ENCODE assay signal across 9 mouse cellular contexts in the genomic region with DNA sequence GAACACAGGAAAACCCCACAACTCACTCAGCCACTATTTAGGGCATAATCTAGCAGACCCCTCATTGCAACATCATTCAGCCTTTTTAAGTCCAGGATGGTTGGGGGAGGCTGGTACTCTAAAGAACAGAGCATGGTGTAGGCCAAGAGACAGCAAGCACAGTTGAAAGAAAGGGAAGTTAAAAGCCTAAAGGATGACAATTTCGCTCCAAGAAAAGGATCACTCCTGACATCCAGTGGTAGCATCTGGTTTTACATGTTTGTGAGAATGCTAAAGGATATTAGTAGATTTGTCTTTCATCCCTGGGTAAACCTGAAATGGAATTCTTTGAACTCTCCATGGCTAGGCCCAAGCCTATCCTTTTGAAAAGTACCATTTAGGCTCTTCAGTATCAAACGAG. TPM values are rescaled to one million over a fixed set of nuclear protein-coding genes. Genes with fewer than 3 reads are reported as not detected.
DNase-seq lines count a peak whose midpoint lies in the region; ATAC-seq lines count a peak whose summit lies in the region.
"Had no signal": no experiment of that assay in that cellular context is flagged by ENCODE, and none has a peak within 500 bp of the region (broad histone marks: within the 10 kb centered on the region; RNA-seq: fewer than 3 reads in every experiment).

No protein-coding gene starts in this region.

- H3K36me3 ChIP-seq in forebrain, embryonic 13.5 days (ENCODE audit: poor library complexity, severe bottlenecking), result no peaks in the 10 kb centered on the region
- no peaks in the 10 kb centered on the region for H3K36me3 ChIP-seq in forebrain, embryonic 10.5 days (replicated peaks)
- H3K36me3 ChIP-seq: midbrain, embryonic 12.5 days had no signal

- no peaks in the 10 kb centered on the region for H3K4me1 ChIP-seq in forebrain, embryonic 13.5 days
- no peaks in the 10 kb centered on the region for H3K4me1 ChIP-seq in forebrain, embryonic 10.5 days
- H3K4me1 ChIP-seq: midbrain, embryonic 12.5 days had no signal

- peak; percentile 55; the same call in 1 of the 2 replicates for ATAC-seq in forebrain, embryonic 13.5 days

- no peaks in the 10 kb centered on the region for H3K27me3 ChIP-seq in forebrain, embryonic 13.5 days
- H3K27me3 ChIP-seq in forebrain, embryonic 10.5 days (ENCODE audit: poor library complexity, severe bottlenecking), result no peaks in the 10 kb centered on the region
- H3K27me3 ChIP-seq: midbrain, embryonic 12.5 days had no signal

- H3K4me2 ChIP-seq in forebrain, embryonic 13.5 days, result no peak overlapping the region
- H3K4me2 ChIP-seq: midbrain, embryonic 12.5 days had no signal

- no peak overlapping the region for H3K9ac ChIP-seq in forebrain, embryonic 13.5 days
- H3K9ac ChIP-seq: midbrain, embryonic 12.5 days had no signal

- no peak for DNase-seq in forebrain, embryonic 10.5 days (ENCODE audit: extremely low spot score, low spot score)
- DNase-seq in testis, postnatal 10 days (ENCODE audit: low spot score), result peak; percentile 50
- DNase-seq in testis, postnatal 14 days (ENCODE audit: low spot score), result no peak
- peak; percentile 35 for DNase-seq in forelimb bud, embryonic 11.5 days (ENCODE audit: low read depth, low spot score)
- DNase-seq in layer of hippocampus, postnatal 14 days (ENCODE audit: low spot score in 2 of 2), result peak; percentile 16 to 58
- peak; percentile 16 for DNase-seq in retina, postnatal 7 days (ENCODE audit: low read depth, low spot score)
- DNase-seq in spleen, postnatal 14 days (ENCODE audit: low spot score in 2 of 2), result no peak

- no peak overlapping the region for H3K4me3 ChIP-seq in forebrain, embryonic 13.5 days
- no peak overlapping the region for H3K4me3 ChIP-seq in forebrain, embryonic 10.5 days
- H3K4me3 ChIP-seq: midbrain, embryonic 12.5 days had no signal

- no peak overlapping the region for H3K27ac ChIP-seq in forebrain, embryonic 13.5 days
- no peak overlapping the region for H3K27ac ChIP-seq in forebrain, embryonic 10.5 days
- H3K27ac ChIP-seq: midbrain, embryonic 12.5 days had no signal

- no peaks in the 10 kb centered on the region for H3K9me3 ChIP-seq in forebrain, embryonic 13.5 days (replicated peaks)
- no peaks in the 10 kb centered on the region for H3K9me3 ChIP-seq in forebrain, embryonic 10.5 days
- H3K9me3 ChIP-seq: midbrain, embryonic 12.5 days had no signal

- 29% methylated on average over 2 of the region's 2 CpGs for WGBS in forebrain, embryonic 13.5 days
- WGBS in forebrain, embryonic 10.5 days, result 44% methylated on average over 2 of the region's 2 CpGs

RNA-seq across cellular contexts. Expression of gene Dnah7b, which starts 43.9 kb away (rescaled TPM):
- polyA plus RNA-seq in forebrain, embryonic 13.5 days (2015; fragmentation: Nextera tagmentation; extraction: Ambion mirVana), result 1.4 and 1.9 TPM in 2 replicates
- polyA plus RNA-seq in forebrain, embryonic 10.5 days (2016; fragmentation: Nextera tagmentation; extraction: Ambion mirVana), result 2.1 and 2.4 TPM in 2 replicates
- total RNA-seq in layer of hippocampus, postnatal 14 days (2021), result 1 to 10 TPM; 1.7 to 2.8 TPM

Comparison
In these comparisons a context has a peak if more than half of its experiments do, and no peak if none do; other contexts are left out.
1. DNase-seq: peak in testis, postnatal 10 days (single experiment), forelimb bud, embryonic 11.5 days (single experiment), layer of hippocampus, postnatal 14 days (2 of 2) and retina, postnatal 7 days (single experiment); none in forebrain, embryonic 10.5 days (single experiment), testis, postnatal 14 days (single experiment) and spleen, postnatal 14 days (0 of 2).